Mouse (Mus musculus): ENCODE measurements around the gene Gatad2b.
A peak's percentile ranks its signal among the peaks of the same experiment; 100 is the strongest.
"Not testable (repeated sequence)": the region's sequence is repeated elsewhere in the genome, so short reads cannot be mapped to it uniquely, and the experiment has no call there.

The Gatad2b gene

DNA sequence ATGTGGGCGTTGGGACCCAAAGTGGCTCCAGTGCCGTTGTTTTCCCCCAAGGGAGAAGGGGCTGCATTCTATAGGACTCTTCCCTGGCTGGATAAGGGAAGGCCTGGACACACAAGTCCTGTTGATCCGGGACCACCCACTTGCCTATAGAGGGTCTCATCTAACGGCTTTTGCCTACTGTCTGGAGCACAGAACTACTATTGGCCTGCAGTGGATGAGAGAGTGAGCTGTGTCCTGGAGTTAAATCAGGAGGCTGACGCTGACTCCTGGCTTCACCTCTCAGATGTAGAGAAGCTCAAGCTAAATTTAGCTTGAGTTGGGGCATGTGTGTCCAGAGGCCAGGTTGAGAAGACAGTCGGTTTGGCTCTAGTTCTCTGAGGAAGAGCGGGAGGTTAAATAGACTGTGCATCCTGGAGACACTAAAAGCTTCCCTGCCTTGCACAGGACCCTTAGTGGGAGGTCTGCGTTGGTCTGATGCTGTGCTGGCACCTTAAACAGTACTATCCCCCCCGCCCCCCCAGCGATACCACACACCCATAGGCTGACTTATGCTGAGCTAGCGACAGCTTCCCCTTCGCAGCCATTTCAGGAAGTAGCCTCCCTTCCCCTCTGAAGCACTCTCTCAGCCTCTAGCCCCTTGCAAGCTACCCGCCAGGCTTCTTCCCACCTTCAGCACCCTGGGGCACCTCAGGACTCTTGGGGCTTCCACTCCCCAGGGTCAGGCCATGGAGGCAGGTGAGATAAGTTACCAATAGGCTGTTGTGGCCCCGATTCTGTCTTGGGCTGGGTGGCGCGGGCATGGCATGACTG lies 26.8 kb upstream of the Gatad2b start:
- DNase-seq: no peak

DNA sequence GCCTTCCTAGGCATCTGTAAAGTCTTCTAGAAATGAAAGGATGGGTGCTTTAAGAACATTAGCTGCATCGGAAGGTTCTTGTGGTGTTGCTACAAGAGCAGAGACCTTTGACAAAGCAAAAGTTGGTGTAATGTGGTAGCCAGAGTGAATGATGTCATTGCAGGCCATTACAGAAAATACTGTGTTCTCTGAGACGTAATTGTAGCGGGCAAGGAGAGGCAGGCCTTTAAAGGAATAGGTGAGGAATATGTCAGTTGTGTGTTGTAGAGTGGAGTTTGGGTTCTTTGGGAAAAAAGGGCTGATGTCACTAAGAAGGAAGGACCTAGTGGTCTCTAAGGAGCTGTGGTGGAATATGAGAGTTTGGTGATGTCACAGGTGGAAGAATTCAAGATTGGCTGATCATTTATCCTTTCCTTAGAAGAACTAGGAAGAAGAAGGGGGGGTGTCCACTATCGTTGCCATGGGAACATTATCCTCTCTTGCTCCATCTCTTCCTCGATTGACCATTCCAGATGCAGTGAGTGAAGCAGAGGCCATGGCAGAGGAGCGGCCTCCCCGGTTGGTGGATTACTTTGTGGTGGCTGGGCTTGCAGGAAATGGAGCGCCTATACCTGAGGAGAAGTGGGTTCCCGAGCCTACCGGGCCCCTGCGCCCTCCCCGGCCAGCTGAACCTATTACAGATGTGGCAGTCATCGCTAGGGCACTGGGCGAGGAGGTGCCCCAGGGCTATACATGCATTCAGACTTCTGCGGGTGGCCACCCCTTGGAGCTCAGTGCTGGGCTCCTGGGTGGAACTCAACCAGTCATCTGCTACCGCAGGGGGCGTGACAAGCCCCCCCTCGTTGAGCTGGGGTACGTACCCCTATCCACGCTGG lies 25.8 kb upstream of the Gatad2b start:
- no peak for DNase-seq

DNA sequence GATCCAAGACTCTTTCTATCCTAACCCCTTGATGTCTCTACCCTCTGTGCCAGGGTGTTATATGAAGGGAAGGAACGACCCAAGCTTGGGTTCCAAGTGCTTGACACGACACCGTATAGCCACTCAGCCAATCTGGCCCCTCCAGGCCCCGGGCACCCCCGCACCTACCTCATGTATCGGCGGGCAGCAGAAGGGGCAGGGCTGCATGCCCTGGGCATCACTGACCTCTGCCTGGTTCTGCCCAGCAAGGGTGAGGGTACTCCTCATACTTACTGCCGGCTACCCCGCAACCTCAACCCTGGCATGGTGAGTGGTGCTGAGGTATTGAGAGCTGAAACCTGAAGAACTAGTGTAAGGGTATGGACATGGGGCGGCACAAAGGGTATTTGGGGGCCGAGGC lies 24.8 kb upstream of the Gatad2b start:
- no peak for DNase-seq

DNA sequence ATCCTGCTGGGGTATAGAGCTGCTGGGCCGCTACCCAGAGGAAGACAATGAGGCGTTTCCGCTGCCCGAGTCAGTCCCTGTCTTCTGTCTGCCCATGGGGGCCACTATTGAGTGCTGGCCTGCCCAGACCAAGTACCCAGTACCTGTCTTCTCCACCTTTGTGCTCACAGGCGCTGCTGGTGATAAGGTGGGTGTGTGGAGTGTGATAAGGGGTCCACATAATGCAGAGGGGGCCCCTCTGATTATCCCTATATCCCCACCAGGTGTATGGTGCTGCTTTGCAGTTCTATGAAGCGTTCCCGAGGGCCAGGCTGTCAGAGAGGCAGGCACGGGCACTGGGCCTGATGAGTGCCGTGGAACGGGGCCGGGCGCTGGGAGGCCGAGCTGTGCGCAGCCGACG lies 24.0 kb upstream of the Gatad2b start:
- no peak for DNase-seq

DNA sequence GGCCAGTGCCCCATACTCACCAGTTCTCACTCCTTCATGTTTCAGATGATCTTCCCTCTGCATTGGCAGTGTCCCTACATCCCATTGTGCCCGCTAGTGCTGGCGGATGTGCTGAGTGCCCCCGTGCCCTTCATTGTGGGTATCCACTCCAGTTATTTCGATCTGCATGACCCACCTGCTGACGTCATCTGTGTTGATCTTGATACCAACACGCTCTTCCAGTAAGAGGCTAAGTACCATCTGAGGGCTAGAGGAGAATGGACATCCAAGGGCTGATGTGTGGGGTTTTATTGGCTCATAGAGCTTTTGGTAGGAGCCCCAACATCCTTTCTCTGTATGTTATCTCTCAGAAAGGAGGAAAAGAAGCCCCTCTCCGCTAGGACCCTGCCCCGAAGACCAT lies 22.2 kb upstream of the Gatad2b start:
- DNase-seq: no peak

DNA sequence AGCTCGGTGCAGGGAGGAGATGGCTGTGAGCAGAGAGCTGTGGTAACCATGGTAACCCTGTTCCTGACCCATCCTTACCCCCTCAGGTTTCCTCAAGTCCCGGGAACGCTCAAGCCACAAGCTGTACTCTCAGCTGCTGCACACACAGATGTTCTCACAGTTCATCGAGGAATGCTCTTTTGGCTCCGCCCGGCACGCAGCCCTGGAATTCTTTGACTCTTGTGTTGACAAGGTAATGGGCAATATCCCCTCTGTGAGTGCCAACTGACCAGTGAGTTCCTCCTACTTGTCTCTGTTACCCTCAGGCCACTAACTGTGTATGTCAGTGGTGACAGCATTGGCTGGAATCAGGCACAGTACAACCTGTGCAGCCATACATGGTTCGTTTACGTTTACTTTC lies 20.8 kb upstream of the Gatad2b start:
- DNase-seq: no peak

DNA sequence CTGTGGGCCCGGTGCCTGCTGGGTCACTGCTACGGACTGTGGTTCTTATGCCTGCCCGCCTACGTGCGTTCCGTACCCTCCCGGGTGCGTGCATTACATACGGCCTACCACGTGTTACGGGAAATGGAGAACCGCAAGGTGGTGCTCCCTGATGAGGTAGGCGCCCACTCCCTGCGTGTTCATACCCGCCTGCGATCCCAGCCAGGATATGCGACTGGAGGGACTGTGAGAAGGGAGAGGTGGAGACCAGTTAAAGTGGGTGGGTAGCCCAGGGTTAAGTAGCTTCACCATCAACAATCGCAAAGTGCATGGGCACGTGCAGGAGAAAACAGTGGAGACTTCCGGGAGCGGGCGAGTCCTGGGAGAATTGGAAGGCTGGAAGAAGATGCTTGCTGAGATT lies 19.1 kb upstream of the Gatad2b start:
- no peak for DNase-seq

DNA sequence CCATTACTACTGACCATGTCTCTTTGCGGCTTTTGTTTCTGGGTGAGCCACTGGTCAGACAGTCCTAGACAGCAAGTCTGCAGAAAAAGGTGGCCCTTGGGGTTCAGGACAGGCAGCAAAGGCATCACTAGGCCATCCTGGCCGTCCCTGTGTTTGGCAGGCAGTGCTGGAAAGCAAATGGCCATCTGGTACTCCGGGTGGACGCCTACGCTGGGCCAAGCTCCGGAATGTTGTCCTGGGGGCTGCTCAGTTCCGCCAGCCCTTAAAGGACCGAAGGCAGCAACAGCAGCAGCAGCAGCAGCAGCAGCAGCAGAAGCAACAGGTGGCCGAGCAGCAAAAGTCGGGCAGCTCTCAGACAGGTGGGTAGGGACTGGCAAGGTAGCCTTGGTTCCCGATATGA lies 17.7 kb upstream of the Gatad2b start:
- no peak for DNase-seq

DNA sequence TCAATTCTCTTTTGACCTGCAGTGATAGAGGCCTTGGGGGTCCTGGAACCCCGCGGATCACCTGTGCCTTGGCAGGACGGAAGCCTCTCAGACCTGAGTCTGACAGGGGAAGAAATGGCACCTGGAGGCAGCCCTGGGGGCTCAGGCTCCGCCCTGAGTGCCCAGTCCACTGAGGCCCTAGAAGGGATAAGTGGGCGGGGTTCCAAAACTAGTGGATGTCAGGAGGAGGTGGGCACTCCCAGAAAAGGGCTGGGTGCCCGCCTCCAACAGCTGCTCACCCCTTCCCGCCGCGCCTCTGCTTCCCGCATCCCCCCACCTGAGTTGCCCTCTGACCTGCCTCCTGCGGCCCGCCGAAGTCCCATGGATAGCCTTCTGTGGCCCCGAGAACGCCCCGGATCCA lies 16.1 kb upstream of the Gatad2b start:
- no peak for DNase-seq

DNA sequence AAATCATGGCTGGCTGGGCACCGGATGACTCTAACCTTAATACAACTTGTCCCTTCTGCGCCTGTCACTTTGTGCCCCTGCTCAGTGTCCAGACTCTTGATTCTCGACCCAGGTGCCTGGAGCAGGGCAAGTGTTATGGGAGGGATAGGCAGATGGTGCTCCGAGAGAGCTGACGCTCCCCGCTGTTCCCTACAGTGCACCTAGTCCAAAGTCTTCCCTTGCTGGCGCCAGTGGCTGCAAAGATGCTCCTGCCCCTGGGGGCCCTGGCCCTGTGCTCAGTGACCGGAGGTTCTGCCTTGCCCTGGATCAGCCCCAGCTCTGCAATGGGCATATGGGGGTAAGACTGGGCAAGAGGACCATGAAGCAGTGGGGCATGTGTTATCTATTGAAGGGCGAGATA lies 15.2 kb upstream of the Gatad2b start:
- DNase-seq: no peak

DNA sequence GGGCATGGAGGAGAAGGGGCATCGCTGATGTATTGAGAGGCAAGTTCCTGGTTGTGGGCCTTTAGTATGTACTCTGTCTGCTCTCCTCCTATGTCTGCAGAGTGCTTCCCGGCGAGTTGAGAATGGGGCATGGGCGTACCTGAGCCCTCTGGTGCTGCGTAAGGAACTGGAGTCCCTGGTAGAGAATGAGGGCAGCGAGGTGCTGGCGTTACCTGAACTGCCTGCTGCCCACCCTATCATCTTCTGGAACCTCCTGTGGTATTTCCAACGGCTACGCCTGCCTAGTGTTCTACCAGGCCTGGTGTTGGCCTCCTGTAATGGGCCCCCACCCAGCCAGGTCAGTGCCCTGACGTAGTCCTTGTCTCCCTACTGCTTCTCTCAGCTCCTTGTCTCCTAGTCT lies 14.8 kb upstream of the Gatad2b start:
- DNase-seq: no peak

DNA sequence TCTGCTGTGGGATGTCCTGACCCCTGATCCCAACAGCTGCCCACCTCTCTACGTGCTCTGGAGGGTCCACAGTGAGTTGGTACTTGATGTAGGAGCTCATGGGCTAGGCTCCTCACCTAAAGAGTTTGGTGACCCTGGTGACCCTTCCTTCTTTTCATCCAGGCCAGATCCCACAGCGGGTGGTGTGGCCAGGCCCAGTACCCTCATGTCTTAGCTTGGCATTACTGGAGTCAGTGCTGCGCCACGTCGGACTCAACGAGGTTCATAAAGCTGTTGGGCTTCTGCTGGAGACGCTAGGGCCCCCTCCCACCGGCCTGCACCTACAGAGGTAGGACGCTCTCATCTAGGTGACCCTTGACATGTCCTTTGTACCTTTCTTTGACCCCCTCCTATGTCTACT lies 13.8 kb upstream of the Gatad2b start:
- DNase-seq: no peak

DNA sequence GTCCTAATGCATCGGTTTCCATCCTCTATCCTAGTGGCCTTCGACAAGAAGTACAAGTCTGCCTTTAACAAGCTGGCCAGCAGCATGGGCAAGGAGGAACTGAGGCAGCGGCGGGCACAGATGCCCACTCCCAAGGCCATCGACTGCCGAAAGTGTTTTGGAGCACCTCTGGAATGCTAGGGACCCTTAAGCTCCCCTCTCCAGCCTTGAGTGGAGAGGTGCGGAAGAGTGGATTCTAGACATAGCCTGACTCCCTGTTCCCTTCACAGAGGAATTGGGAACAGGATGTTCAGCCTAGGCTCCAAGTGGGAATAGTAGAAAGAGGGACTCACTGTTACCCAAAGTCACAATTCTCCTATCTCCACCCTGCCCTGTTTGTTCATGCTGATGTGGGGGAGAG lies 13.2 kb upstream of the Gatad2b start:
- no peak for DNase-seq

DNA sequence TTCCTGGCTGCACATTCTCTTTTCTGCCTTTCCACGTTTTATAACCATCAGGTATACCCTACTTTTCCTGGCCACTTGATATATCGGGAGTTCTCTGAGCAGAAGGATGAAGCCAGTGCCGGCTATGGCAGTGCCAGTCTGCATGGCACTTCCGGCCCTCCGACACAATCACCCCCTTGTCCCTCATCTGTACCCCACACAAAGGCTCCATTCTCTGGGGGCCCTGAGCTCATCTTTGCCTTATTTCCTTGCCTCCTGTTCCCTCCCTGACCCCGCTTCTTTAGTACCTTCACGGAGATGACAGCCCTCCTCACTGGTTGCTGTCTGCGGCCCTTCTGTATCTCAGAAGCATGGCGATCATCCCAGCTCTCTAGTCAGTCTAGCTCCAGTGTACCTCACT lies 12.3 kb upstream of the Gatad2b start:
- DNase-seq: no peak

DNA sequence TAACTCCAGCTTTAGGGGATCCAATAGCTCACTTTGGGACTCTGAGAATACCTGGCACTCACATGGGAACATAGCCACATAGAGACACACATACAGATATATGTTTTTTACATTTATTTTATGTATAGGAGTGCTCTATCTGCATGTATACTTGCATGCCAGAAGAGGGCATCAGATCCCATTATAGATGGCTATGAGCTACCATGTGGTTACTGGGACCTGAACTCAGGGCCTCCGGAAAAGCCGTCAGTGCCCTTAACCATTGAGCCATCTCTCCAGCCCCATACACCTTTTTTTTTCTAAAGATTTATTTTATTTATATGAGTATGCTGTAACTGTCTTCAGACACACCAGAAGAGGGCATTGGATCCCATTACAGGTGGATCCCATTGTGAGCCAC lies 8.8 kb upstream of the Gatad2b start:
- DNase-seq: no peak

DNA sequence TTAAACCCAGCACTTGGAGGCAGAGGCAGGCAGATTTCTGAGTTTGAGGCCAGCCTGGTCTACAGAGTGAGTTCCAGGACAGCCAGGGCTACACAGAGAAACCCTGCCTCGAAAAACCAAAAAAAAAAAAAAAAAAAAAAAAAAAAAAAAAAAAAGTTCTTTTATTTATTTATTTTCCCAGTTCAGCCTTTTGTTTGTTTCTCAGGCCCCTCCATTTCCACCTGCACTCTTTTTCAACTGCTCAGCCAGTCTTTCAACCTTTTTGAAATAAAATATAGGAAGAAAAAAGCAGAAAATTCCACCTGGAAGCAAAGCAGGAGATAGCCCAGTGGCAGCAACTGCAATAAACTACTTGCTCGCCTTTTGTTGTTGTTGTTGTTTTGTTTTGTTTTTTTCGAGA lies 3.6 kb upstream of the Gatad2b start:
- not testable (repeated sequence) for DNase-seq

DNA sequence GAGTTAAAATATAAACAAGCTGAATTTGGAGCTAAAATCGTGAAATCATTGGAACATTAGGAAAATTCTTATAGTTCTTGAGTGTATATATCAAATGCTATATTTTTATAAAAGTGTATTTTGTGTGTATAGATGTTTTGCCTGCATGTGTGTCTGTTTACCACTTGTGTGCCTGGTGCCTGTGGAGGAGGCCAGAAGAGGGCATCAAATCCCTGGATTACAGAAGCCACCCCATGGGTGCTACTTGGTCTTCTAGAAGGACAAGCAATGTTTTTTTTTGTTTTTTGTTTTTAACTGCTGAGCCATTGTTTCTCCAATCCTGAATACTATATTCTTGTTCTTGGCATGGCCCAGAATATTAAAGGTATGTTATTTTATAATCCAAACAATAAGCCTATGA lies 2.4 kb upstream of the Gatad2b start:
- no peak for DNase-seq

DNA sequence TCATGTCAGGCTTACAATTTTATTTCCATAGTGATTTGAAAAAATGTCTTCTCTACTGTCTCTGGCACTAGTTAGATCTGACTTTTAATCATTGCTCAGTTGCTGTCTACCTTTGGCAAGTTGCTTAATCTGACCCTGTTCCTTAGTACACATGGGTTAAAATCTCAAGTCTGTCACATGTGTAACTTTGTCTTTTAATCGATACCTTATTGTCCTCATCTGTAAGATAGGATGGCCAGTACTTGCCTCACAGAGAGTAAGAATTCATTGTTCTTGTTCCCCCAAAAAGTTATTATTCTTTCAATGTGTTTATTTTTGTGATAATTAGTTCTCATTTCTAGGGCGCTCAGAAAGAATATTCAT lies 1.0 kb upstream of the Gatad2b start:
- DNase-seq: no peak

DNA sequence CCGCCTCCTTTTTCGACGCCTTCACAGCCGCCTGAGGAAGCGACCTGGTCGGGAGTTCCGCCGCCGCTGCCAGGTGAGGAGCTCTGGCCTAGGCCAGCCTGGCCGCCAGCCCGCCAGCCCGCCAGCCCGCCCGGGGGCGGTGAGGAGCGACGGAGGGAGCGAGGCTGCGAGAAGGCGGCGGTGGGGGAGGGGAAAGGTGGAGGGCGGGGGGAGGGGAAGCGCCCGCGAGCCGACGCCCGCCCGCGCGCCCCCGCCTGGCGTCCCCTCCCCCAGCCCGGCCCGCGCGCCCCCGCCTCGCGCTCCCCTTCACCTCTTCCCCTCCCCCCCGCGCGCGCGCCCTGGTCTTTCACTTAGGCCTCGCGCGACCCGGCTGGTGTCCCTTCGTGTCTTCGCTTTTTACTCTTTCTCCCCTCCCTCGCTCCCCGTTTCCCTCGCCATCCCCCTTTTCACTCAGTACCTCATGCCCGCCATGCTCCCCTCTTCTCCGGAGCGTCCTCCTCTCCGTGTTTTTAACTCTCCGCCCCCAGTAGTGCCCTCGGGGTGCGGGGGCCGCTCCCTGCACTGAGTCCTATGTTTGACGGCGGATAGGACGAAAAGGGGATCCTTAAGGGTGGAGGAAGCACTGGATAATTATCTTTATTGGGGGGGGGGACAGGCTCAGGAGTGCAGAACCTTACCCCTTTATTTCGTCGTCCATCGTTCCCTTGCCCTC lies 530 bp downstream of the Gatad2b start:
- DNase-seq: peak; percentile 45

DNA sequence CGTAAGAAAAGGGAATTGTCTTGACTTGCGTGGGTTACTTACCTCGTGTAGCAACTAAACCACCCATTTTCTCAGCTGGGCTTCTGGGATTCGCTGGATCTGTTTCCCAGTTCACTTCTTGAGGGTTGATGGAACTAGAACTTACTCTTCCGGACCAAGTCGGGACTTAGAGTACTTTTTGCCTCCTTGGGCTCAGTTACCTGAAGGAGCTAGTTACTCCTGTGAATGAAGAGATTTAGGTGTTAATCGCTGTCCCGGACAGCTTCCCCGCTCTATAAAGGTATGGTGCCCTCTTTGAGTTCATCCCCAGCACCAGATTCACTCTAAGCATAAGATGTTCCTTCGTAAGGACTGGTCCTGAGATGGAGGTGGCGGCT lies 1.1 kb downstream of the Gatad2b start:
- no peak for DNase-seq

DNA sequence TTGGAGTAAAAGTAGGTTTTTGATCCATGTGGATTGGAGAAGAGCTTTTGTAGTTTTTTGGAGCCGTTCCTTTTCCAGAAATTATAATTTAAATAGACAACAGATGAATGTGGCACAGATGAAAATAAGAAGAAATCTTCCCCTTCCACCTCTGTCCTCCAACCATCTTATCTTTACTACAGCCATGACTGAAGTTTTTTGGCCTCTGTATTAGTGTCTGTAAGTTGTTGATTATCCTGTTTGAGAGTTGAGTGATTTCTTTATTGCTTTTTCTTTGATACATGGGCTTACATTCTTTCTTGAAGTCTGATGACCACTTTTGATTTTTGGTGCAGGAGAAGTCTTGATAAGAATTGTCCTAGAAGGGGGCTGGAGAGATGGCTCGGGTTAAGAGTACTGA lies 1.7 kb downstream of the Gatad2b start:
- no peak for DNase-seq

DNA sequence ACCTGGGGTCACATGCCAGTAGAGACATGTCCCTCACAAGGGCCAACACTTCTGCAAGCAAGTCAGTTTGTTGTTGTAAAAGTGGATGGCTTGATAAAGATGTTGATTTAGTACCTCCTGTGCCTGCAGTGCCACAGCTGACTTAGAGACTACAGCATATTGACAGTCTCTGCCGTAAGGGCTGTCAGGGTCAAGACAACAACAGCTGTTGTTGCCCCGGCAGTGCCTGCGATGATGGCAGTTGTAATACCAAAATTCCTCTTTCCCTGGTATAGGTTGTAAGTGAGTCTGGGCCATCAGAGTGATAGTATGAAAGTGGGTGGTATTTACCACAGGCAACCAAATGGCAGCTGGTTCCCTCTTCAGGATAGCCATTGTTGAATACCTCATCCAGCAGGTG lies 12.8 kb downstream of the Gatad2b start:
- no peak for DNase-seq

DNA sequence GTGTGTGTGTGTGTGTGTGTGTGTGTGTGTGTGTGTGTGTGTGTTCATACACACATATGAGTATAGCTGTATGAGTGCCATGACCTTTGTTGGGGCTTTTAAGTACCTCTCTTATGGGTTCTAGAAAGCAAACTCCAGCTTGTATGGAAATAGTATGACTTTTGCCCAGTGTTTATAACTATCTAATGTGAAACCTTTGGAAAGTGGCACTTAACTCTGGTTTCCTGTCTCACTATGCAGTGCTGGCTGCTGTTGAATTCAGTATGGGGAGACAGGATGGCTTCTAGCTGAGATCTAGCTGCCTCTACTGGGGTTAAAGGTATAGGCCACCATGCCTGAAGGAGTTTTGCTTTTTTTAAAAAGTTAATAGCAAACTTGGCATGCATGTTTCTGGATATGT lies 16.6 kb downstream of the Gatad2b start:
- DNase-seq: no peak

DNA sequence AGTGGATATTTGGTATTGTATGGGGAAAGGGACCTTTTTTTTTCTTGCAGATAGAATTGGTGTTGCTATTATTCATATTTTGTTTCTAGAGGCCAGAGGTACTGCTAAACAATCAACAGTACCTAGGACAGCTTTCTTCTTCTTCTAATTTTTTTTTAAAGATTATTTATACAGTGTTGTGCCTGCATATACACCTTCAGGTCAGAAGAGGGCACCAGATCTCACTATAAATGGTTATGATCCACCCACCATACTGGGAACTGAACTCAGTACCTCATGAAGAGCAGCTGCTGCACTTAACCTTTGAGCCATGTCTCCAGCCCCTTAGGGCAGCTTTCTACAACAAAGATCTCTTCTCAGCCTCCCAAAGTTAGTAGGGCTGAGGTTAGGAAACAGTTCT lies 20.4 kb downstream of the Gatad2b start:
- DNase-seq: no peak
